Mouse (Mus musculus) CH12.LX (cell line): Measurements from ENCODE around the gene Klhl7. TPM values are rescaled to one million over a fixed set of nuclear protein-coding genes. Genes with fewer than 3 reads are reported as not detected.

Experiments
- DNase-seq: peaks from one replicate; pipeline ENCODE4 v3.0.0-alpha.2; 2013; ENCODE audit errors: extremely low read depth
- H3K27ac ChIP-seq: 2 replicates; pipeline ENCODE4 v1.5.1; 2012; ENCODE audit warnings: low read depth, mild to moderate bottlenecking, control low read depth, moderate library complexity; ENCODE audit not compliant: insufficient read depth
- H3K27me3 ChIP-seq: replicated peaks from 2 replicates; pipeline ENCODE3; 2012; ENCODE audit warnings: inconsistent platforms
- H3K36me3 ChIP-seq, 2 experiments: replicated peaks in 1 of 2; 2 replicates each; pipeline versions ENCODE3 to v1.6.1; 2012; ENCODE audit warnings: inconsistent platforms in 1 of 2, low read length in 1 of 2, mild to moderate bottlenecking in 1 of 2, mixed read lengths in 1 of 2, moderate library complexity in 1 of 2; ENCODE audit not compliant: control insufficient read depth in 1 of 2, insufficient read depth in 1 of 2
- H3K4me1 ChIP-seq, 2 experiments: 2 replicates each; pipeline ENCODE4 v1.6.1; 2012; ENCODE audit warnings: inconsistent platforms in 1 of 2, moderate library complexity in 1 of 2; ENCODE audit not compliant: insufficient read depth in 2 of 2, control insufficient read depth in 1 of 2
- H3K4me2 ChIP-seq: 2 replicates; pipeline ENCODE4 v1.6.1; 2012; ENCODE audit warnings: low read depth, mild to moderate bottlenecking, control low read depth; ENCODE audit not compliant: poor library complexity, insufficient read depth, severe bottlenecking
- H3K4me3 ChIP-seq, 3 experiments: fragments of 150-350 bp in 1 of 3; sonication (generic) in 1 of 3; replicated peaks in 1 of 3; 2 replicates each; pipeline versions ENCODE3 to v1.5.1; 2011 to 2012; ENCODE audit warnings: low read depth in 2 of 3, low read length in 2 of 3, mild to moderate bottlenecking in 2 of 3, moderate library complexity in 2 of 3, control low read depth in 1 of 3, improper control_type of control experiment in 1 of 3, inconsistent platforms in 1 of 3, mixed read lengths in 1 of 3; ENCODE audit not compliant: poor library complexity in 1 of 3
- H3K79me2 ChIP-seq: replicated peaks from 2 replicates; pipeline ENCODE4 v1.6.1; 2012; ENCODE audit warnings: mild to moderate bottlenecking, moderate library complexity; ENCODE audit not compliant: control insufficient read depth, poor library complexity, insufficient read depth, severe bottlenecking; ENCODE audit errors: extremely low read depth
- H3K9ac ChIP-seq: 2 replicates; pipeline ENCODE4 v1.6.1; 2012; ENCODE audit warnings: low read depth, mild to moderate bottlenecking, control low read depth, moderate library complexity; ENCODE audit not compliant: insufficient read depth
- H3K9me3 ChIP-seq: replicated peaks from 2 replicates; pipeline ENCODE3; 2012; ENCODE audit warnings: low read length, inconsistent platforms, mixed read lengths
- CHD1 ChIP-seq: IDR thresholded peaks from 2 replicates; pipeline ENCODE4 v1.6.1; 2012; ENCODE audit warnings: low read depth, low read length, improper control_type of control experiment, inconsistent platforms
- CHD2 ChIP-seq: IDR thresholded peaks from 2 replicates; pipeline ENCODE4 v1.6.1; 2011; ENCODE audit warnings: low read length, improper control_type of control experiment
- CTCF ChIP-seq, 2 experiments: IDR thresholded peaks in 1 of 2; conservative IDR thresholded peaks in 1 of 2; 2 replicates each; pipeline ENCODE4 v1.5.1; 2011 to 2012; ENCODE audit warnings: low read depth in 2 of 2, low read length in 2 of 2, improper control_type of control experiment in 1 of 2, inconsistent platforms in 1 of 2, mild to moderate bottlenecking in 1 of 2, moderate library complexity in 1 of 2
- ELF1 ChIP-seq: IDR thresholded peaks from 2 replicates; pipeline ENCODE4 v1.6.1; 2014; ENCODE audit warnings: low read depth, mild to moderate bottlenecking, inconsistent platforms, low read length, improper control_type of control experiment
- EP300 ChIP-seq: IDR thresholded peaks from 2 replicates; pipeline ENCODE4 v1.6.1; 2011; ENCODE audit warnings: low read length, improper control_type of control experiment
- GABPA ChIP-seq: IDR thresholded peaks from 2 replicates; pipeline ENCODE4 v1.6.1; 2012; ENCODE audit warnings: low read depth, low read length, improper control_type of control experiment, inconsistent platforms; ENCODE audit not compliant: insufficient replicate concordance
- HCFC1 ChIP-seq: IDR thresholded peaks from 2 replicates; pipeline ENCODE4 v1.6.1; 2012; ENCODE audit warnings: low read depth, mild to moderate bottlenecking, inconsistent platforms, low read length, improper control_type of control experiment
- IRF4 ChIP-seq: IDR thresholded peaks from 2 replicates; pipeline ENCODE4 v1.6.1; 2014; ENCODE audit warnings: low read depth, mild to moderate bottlenecking, inconsistent platforms, low read length, improper control_type of control experiment
- MAFK ChIP-seq: IDR thresholded peaks from 2 replicates; pipeline ENCODE4 v1.6.1; 2011; ENCODE audit warnings: low read length, improper control_type of control experiment; ENCODE audit not compliant: insufficient replicate concordance
- MXI1 ChIP-seq: IDR thresholded peaks from 2 replicates; pipeline ENCODE4 v1.6.1; 2011; ENCODE audit warnings: mild to moderate bottlenecking, low read depth, low read length, improper control_type of control experiment
- NRF1 ChIP-seq: IDR thresholded peaks from 2 replicates; pipeline ENCODE4 v1.6.1; 2014; ENCODE audit warnings: low read depth, mild to moderate bottlenecking, inconsistent platforms, low read length, improper control_type of control experiment, moderate library complexity
- PAX5 ChIP-seq: IDR thresholded peaks from 2 replicates; pipeline ENCODE4 v1.6.1; 2012; ENCODE audit warnings: low read length, inconsistent platforms, mixed read lengths
- POLR2A ChIP-seq: IDR thresholded peaks from 2 replicates; pipeline ENCODE4 v1.6.1; 2011; ENCODE audit warnings: low read depth, mild to moderate bottlenecking, improper control_type of control experiment, low read length
- SMC3 ChIP-seq: IDR thresholded peaks from 2 replicates; pipeline ENCODE4 v1.6.1; 2011; ENCODE audit warnings: low read depth, low read length, improper control_type of control experiment
- UBTF ChIP-seq: IDR thresholded peaks from 2 replicates; pipeline ENCODE4 v1.6.1; 2012; ENCODE audit warnings: low read depth, mild to moderate bottlenecking, inconsistent platforms, low read length, improper control_type of control experiment, moderate library complexity
- ZC3H11A ChIP-seq: IDR thresholded peaks from 2 replicates; pipeline ENCODE4 v1.6.1; 2012; ENCODE audit warnings: low read depth, mild to moderate bottlenecking, inconsistent platforms, low read length, improper control_type of control experiment
- dilution Hi-C: fragments of 300-500 bp; cut with MboI; formaldehyde crosslinking; loops from 2 replicates; pipeline ENCODE4 v1.14.3; 2020; ENCODE audit warnings: low sequenced_read_pairs; ENCODE audit not compliant: extremely low pct_unique_long_range_greater_than_20kb, extremely low pct_ligation_motif_present
- in situ Hi-C: fragments of 300-500 bp; cut with MboI; formaldehyde crosslinking; loops from 3 replicates; pipeline ENCODE4 v1.14.3; 2019; ENCODE audit warnings: low sequenced_read_pairs, low pct_ligation_motif_present, low pct_unique_long_range_greater_than_20kb, mixed read lengths
- polyA plus RNA-seq: library from polyadenylated mRNA; unstranded; fragments of >175 nt; gene quantifications from 2 replicates; pipeline ENCODE4 v1.2.1, GENCODE M21; 2012; ENCODE audit warnings: low read depth; ENCODE audit not compliant: insufficient read length
- total RNA-seq, 2 experiments: library from RNA; depleted of rRNA; stranded (reverse); fragments of 300-350 nt in 1 of 2; fragments of >200 nt in 1 of 2; gene quantifications; 2 replicates each; pipeline ENCODE4 v1.2.3; 2012 to 2014

The Klhl7 gene
- total and polyA plus RNA-seq, 3 experiments = 20.4 to 71.4 (median 26.5) TPM

- dilution Hi-C loops = no loop called here
- no peak overlapping the region for H3K9ac ChIP-seq
Observed at GRCm38 (mm10) chr5:24191821-24192220, 91.4 kb downstream of the Klhl7 start.

GRCm38 (mm10) chr5:24201006-24201405 is 100.6 kb downstream of the Klhl7 start:
- Histone ChIP-seq H3K27me3 (no peaks in the 10 kb centered on the region), H3K27ac (no peak overlapping the region), H3K4me2 (no peak overlapping the region), H3K4me1 (peaks cover 0 to 4% of the 10 kb centered on the region in 2 experiments; a peak in 1 of 4 replicates), H3K79me2 (no peaks in the 10 kb centered on the region), H3K4me3 (no peak overlapping the region), H3K9ac (no peak overlapping the region), H3K9me3 (no peaks in the 10 kb centered on the region), H3K36me3 (no peaks in the 10 kb centered on the region)
- dilution Hi-C loops = no loop called here
- TF ChIP-seq CTCF (conservative IDR thresholded peaks at IDR 0.05 in 1 of 2, IDR thresholded peaks at IDR 0.05 in 1 of 2; ENCODE audit: low read depth in 2 of 2, low read length in 2 of 2) (no peak), EP300 (no peak), ZC3H11A (no peak), GABPA (no peak), CHD1 (no peak), PAX5 (no peak), ELF1 (no peak), CHD2 (no peak), MXI1 (no peak)
- DNase-seq = no peak
- in situ Hi-C loops = no loop called here

More at GRCm38 (mm10) chr5:24191821-24192220, 91.4 kb downstream of the Klhl7 start:
- Histone ChIP-seq H3K9me3 (peaks cover 2% of the 10 kb centered on the region), H3K4me2 (no peak overlapping the region), H3K79me2 (no peaks in the 10 kb centered on the region), H3K4me1 (no peaks in the 10 kb centered on the region), H3K27me3 (no peaks in the 10 kb centered on the region), H3K4me3 (no peak overlapping the region), H3K36me3 (peaks cover 0 to 2% of the 10 kb centered on the region in 2 experiments), H3K27ac (no peak overlapping the region)
- in situ Hi-C loops = no loop called here
- TF ChIP-seq MAFK (no peak), POLR2A (no peak)
- DNase-seq = no peak

DNA sequence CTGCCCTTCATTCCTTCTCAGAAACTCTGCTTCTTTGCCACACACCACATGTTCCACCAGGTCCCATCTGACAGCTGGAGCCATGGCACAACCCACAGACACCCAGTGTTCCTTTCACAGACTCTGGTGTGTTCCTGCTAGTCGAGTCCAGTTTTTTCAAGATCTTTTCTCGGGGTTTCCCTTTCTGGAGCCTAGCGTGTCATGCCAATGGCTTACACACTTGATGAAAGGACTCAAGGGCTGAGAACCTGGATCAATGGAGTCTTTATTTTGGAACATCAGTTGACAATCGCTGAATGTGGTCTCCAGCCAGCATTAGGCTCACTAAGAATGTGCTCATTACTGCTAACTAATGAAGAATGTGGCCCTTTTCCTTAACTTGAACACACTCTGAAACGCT is 102.1 kb downstream of the Klhl7 start:
- H3K9me3 ChIP-seq = no peaks in the 10 kb centered on the region
- H3K4me1 ChIP-seq = peaks cover 0 to 4% of the 10 kb centered on the region in 2 experiments; a peak in 1 of 4 replicates
- H3K4me2 ChIP-seq = no peak overlapping the region
- H3K27me3 ChIP-seq = no peaks in the 10 kb centered on the region
- no peaks in the 10 kb centered on the region for H3K36me3 ChIP-seq
- no peak for TF ChIP-seq EP300
- TF ChIP-seq CTCF (conservative IDR thresholded peaks at IDR 0.05 in 1 of 2, IDR thresholded peaks at IDR 0.05 in 1 of 2; ENCODE audit: low read depth in 2 of 2, low read length in 2 of 2) = no peak
- no peak for TF ChIP-seq MXI1
- TF ChIP-seq IRF4 = no peak
- no peak for TF ChIP-seq PAX5
- no peak for TF ChIP-seq ZC3H11A
- no peak for TF ChIP-seq UBTF
- no peak for TF ChIP-seq HCFC1
- no peak for TF ChIP-seq SMC3
- no peak for TF ChIP-seq GABPA
- no peak for TF ChIP-seq ELF1
- no peak for TF ChIP-seq NRF1
- no peak overlapping the region for H3K27ac ChIP-seq
- no peak overlapping the region for H3K9ac ChIP-seq
- dilution Hi-C loops (no loop called here), in situ Hi-C loops (no loop called here)
- H3K4me3 ChIP-seq = no peak overlapping the region
- DNase-seq = no peak
- H3K79me2 ChIP-seq = no peaks in the 10 kb centered on the region
